Mouse (Mus musculus) MEL (cell line): ENCODE measurements around the gene Snx10. TPM values are rescaled to one million over a fixed set of nuclear protein-coding genes. Genes with fewer than 3 reads are reported as not detected.

Experiments
- DNase-seq: peaks from one replicate; pipeline ENCODE4 v3.0.0; 2011; ENCODE audit warnings: low read depth, low spot score
- H3K27ac ChIP-seq: 2 replicates; pipeline ENCODE4 v1.5.1; 2012; ENCODE audit warnings: low read depth, mild to moderate bottlenecking, control low read depth, low read length, moderate library complexity; ENCODE audit not compliant: control insufficient read depth
- H3K27me3 ChIP-seq, 2 experiments: fragments of 150-350 bp in 1 of 2; sonication (generic) in 1 of 2; 2 replicates each; pipeline ENCODE4 v1.6.1; 2012; ENCODE audit warnings: low read length in 2 of 2, mild to moderate bottlenecking in 2 of 2, improper control_type of control experiment in 1 of 2, moderate library complexity in 1 of 2; ENCODE audit not compliant: insufficient read depth in 2 of 2, control insufficient read depth in 1 of 2
- H3K36me3 ChIP-seq, 2 experiments: 2 replicates each; pipeline ENCODE4 v1.6.1; 2012 to 2014; ENCODE audit warnings: low read length in 2 of 2, improper control_type of control experiment in 1 of 2, inconsistent platforms in 1 of 2, mild to moderate bottlenecking in 1 of 2; ENCODE audit not compliant: insufficient read depth in 2 of 2, control insufficient read depth in 1 of 2
- H3K4me1 ChIP-seq, 2 experiments: fragments of 150-350 bp in 1 of 2; sonication (generic) in 1 of 2; 2 replicates each; pipeline ENCODE4 v1.6.1; 2012; ENCODE audit warnings: low read length in 2 of 2, improper control_type of control experiment in 1 of 2, mild to moderate bottlenecking in 1 of 2; ENCODE audit not compliant: insufficient read depth in 2 of 2, control insufficient read depth in 1 of 2
- H3K4me3 ChIP-seq, 2 experiments: fragments of 150-350 bp in 1 of 2; sonication (generic) in 1 of 2; 2 replicates each; pipeline ENCODE4 v1.5.1; 2012; ENCODE audit warnings: low read depth in 2 of 2, low read length in 2 of 2, mild to moderate bottlenecking in 2 of 2, moderate library complexity in 2 of 2, control low read depth in 1 of 2, improper control_type of control experiment in 1 of 2; ENCODE audit not compliant: control insufficient read depth in 1 of 2, insufficient read depth in 1 of 2
- H3K79me2 ChIP-seq: 2 replicates; pipeline ENCODE4 v1.6.1; 2012; ENCODE audit warnings: mild to moderate bottlenecking, low read length, moderate library complexity; ENCODE audit not compliant: control insufficient read depth, poor library complexity, insufficient read depth
- H3K9ac ChIP-seq: 2 replicates; pipeline ENCODE4 v1.6.1; 2012; ENCODE audit warnings: low read depth, mild to moderate bottlenecking, control low read depth, low read length, moderate library complexity; ENCODE audit not compliant: control insufficient read depth, poor library complexity, severe bottlenecking
- H3K9me3 ChIP-seq: fragments of 150-350 bp; sonication (generic); replicated peaks from 2 replicates; pipeline ENCODE4 v1.6.1; 2012; ENCODE audit warnings: mild to moderate bottlenecking, low read length, improper control_type of control experiment, moderate library complexity; ENCODE audit not compliant: insufficient read depth
- CHD2 ChIP-seq: IDR thresholded peaks from 2 replicates; pipeline ENCODE4 v1.6.1; 2011; ENCODE audit warnings: low read length, improper control_type of control experiment
- CTCF ChIP-seq, 3 experiments: IDR thresholded peaks in 2 of 3; conservative IDR thresholded peaks in 1 of 3; 2 replicates each; pipeline ENCODE4 v1.5.1; 2011 to 2012; ENCODE audit warnings: low read length in 3 of 3, low read depth in 2 of 3, mild to moderate bottlenecking in 2 of 3, improper control_type of control experiment in 1 of 3, inconsistent platforms in 1 of 3, mixed read lengths in 1 of 3, moderate library complexity in 1 of 3; ENCODE audit not compliant: control insufficient read depth in 1 of 3, insufficient read depth in 1 of 3, poor library complexity in 1 of 3, severe bottlenecking in 1 of 3
- EP300 ChIP-seq, 2 experiments: IDR thresholded peaks; 2 replicates each; pipeline ENCODE4 v1.6.1; 2011; ENCODE audit warnings: improper control_type of control experiment in 2 of 2, low read length in 2 of 2, low read depth in 1 of 2, mild to moderate bottlenecking in 1 of 2
- GABPA ChIP-seq: IDR thresholded peaks from 2 replicates; pipeline ENCODE4 v1.6.1; 2012; ENCODE audit warnings: low read depth, mild to moderate bottlenecking, inconsistent platforms, low read length, improper control_type of control experiment, moderate library complexity
- GATA1 ChIP-seq: IDR thresholded peaks from 2 replicates; pipeline ENCODE4 v1.6.1; 2011; ENCODE audit warnings: low read depth, low read length, improper control_type of control experiment
- JUND ChIP-seq: IDR thresholded peaks from 2 replicates; pipeline ENCODE4 v1.6.1; 2011; ENCODE audit warnings: low read depth, mild to moderate bottlenecking, improper control_type of control experiment, low read length
- KAT2A ChIP-seq: conservative IDR thresholded peaks from 2 replicates; pipeline ENCODE4 v1.6.1; 2012; ENCODE audit warnings: low read depth, low read length, improper control_type of control experiment, inconsistent platforms
- MAFK ChIP-seq: IDR thresholded peaks from 2 replicates; pipeline ENCODE4 v1.6.1; 2011; ENCODE audit warnings: low read depth, mild to moderate bottlenecking, low read length, improper control_type of control experiment, borderline replicate concordance
- MEF2A ChIP-seq: IDR thresholded peaks from 2 replicates; pipeline ENCODE4 v1.6.1; 2014; ENCODE audit warnings: low read depth, mild to moderate bottlenecking, inconsistent platforms, low read length, improper control_type of control experiment; ENCODE audit not compliant: poor library complexity, insufficient replicate concordance, severe bottlenecking; ENCODE audit errors: extremely low read depth
- MXI1 ChIP-seq: IDR thresholded peaks from 2 replicates; pipeline ENCODE4 v1.6.1; 2011; ENCODE audit warnings: mild to moderate bottlenecking, low read depth, low read length, improper control_type of control experiment
- MYB ChIP-seq: IDR thresholded peaks from 2 replicates; pipeline ENCODE4 v1.6.1; 2011; ENCODE audit warnings: mild to moderate bottlenecking, low read depth, low read length, improper control_type of control experiment
- MYC ChIP-seq: IDR thresholded peaks from 2 replicates; pipeline ENCODE4 v1.6.1; 2011; ENCODE audit warnings: low read depth, mild to moderate bottlenecking, low read length, improper control_type of control experiment, moderate library complexity
- NELFE ChIP-seq: IDR thresholded peaks from 2 replicates; pipeline ENCODE4 v1.6.1; 2011; ENCODE audit warnings: low read depth, low read length, improper control_type of control experiment
- POLR2AphosphoS2 ChIP-seq: IDR thresholded peaks from 2 replicates; pipeline ENCODE4 v1.6.1; 2011; ENCODE audit warnings: low read length, improper control_type of control experiment
- POLR2AphosphoS5 ChIP-seq: IDR thresholded peaks from 2 replicates; pipeline ENCODE4 v1.6.1; 2012; ENCODE audit warnings: low read depth, borderline replicate concordance, mild to moderate bottlenecking, inconsistent platforms, low read length, moderate library complexity, mixed read lengths
- SMC3 ChIP-seq: IDR thresholded peaks from 2 replicates; pipeline ENCODE4 v1.6.1; 2011; ENCODE audit warnings: low read depth, low read length, improper control_type of control experiment
- TAL1 ChIP-seq: IDR thresholded peaks from 2 replicates; pipeline ENCODE4 v1.6.1; 2012; ENCODE audit warnings: mild to moderate bottlenecking, inconsistent platforms, low read length, moderate library complexity, mixed read lengths
- TBP ChIP-seq: IDR thresholded peaks from 2 replicates; pipeline ENCODE4 v1.8.0; 2011; ENCODE audit warnings: low read depth, low read length, improper control_type of control experiment
- USF2 ChIP-seq, 2 experiments: IDR thresholded peaks; 2 replicates each; pipeline ENCODE4 v1.6.1; 2011 to 2012; ENCODE audit warnings: improper control_type of control experiment in 2 of 2, low read length in 2 of 2, borderline replicate concordance in 1 of 2, inconsistent platforms in 1 of 2, low read depth in 1 of 2, mild to moderate bottlenecking in 1 of 2; ENCODE audit not compliant: insufficient read depth in 1 of 2
- ZC3H11A ChIP-seq: IDR thresholded peaks from 2 replicates; pipeline ENCODE4 v1.6.1; 2012; ENCODE audit warnings: low read depth, mild to moderate bottlenecking, inconsistent platforms, low read length, improper control_type of control experiment
- ZMIZ1 ChIP-seq: IDR thresholded peaks from 2 replicates; pipeline ENCODE4 v1.6.1; 2012; ENCODE audit warnings: low read depth, mild to moderate bottlenecking, inconsistent platforms, low read length, improper control_type of control experiment, moderate library complexity
- polyA plus RNA-seq, 2 experiments: library from polyadenylated mRNA; stranded (reverse) in 1 of 2; unstranded in 1 of 2; fragments of >175 nt in 1 of 2; fragments of >200 nt in 1 of 2; gene quantifications; 2 replicates each; pipeline versions ENCODE4 v1.2.1 to v1.2.4; 2012; ENCODE audit warnings: low replicate concordance in 2 of 2, low read depth in 1 of 2; ENCODE audit not compliant: insufficient read length in 2 of 2, insufficient read depth in 1 of 2, missing spikeins in 1 of 2
- total RNA-seq: library from RNA; depleted of rRNA; stranded (reverse); fragments of 300-350 nt; gene quantifications from 2 replicates; pipeline ENCODE4 v1.2.3, GENCODE M21; 2012

Gene Snx10
- total and polyA plus RNA-seq, 3 experiments: 3.9 to 7.0 TPM; not detected in 1

DNA sequence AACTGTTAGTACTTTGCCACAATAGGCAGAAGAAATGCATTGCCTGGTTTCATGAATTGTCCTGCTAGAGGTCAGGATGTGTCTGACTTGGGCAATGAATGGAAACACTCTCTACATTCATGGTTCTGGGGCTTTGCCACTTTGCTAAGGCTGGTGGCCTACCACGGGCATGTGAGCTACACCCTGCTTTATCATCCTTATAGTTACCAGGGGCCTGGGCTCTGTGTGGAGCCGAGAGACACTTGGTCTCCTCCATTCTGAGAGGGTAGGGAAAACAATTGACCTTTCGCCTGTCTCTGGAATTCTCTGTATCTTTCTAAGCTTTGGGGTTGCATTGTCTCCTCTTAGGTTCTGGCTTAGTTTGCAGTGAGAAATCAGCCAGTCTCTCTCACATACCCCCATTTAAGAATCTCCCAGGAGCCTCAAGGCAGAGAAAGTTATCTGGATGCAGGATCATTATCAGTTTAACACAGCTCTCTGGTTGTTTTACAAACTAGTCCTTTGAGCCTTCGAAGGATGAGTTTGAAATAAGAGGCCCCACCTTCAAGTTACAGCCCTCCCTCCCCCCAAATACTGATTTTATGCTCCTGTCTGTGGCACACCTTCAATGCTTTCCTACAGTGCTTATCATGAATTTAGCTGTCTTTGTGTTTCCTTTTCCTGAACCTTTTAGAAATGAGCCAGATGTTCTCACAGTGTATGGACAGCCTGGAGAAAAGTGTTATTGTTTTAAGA is 109.4 kb downstream of the Snx10 start:
- Histone ChIP-seq H3K36me3 (peaks cover 0 to 2% of the 10 kb centered on the region in 2 experiments; a peak in 1 of 4 replicates), H3K27ac (no peak overlapping the region), H3K9me3 (no peaks in the 10 kb centered on the region), H3K9ac (no peak overlapping the region), H3K27me3 (no peaks in the 10 kb centered on the region), H3K79me2 (no peaks in the 10 kb centered on the region), H3K4me3 (no peak overlapping the region), H3K4me1 (peaks cover 0 to 8% of the 10 kb centered on the region in 2 experiments; a peak in 2 of 4 replicates)
- no peak for DNase-seq
- TF ChIP-seq MYC: no peak
- no peak for TF ChIP-seq ZC3H11A
- TF ChIP-seq ZMIZ1: no peak
- TF ChIP-seq MEF2A: no peak
- TF ChIP-seq CHD2: no peak
- no peak for TF ChIP-seq TBP

DNA sequence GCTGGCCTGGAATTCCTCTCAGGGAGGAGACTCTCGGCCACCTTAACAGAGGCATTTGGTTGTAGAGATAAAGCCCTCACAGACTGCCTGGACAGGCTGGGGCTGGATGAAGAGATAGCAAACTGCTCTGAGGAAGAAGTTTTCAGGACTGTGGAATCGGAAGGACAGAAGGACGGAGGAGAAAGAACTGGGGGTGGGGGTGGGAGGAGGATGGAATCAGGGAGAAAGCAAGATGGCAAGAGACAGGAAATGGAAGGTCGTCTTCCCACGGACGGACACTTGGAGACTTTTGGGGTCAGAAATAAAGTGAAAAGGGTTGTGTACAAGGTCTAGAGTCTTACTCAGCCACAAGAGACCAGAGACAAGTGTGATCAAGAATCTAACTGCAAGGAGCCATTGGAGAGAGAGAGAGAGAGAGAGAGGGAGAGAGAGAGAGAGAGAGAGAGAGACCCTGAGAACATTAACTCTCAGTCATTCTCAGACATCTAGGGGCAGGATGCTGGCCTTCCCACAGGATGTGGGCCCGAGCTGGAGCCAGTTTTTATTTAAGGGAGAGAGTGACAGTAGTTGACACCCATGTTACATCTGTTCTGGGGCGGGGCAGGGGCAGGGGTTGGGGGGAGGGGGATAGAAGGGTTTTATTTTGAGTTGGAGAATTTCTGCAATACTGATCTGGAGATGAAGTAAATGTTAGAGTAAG is 110.1 kb downstream of the Snx10 start:
- H3K9ac ChIP-seq: no peak overlapping the region
- peaks cover 0 to 8% of the 10 kb centered on the region in 2 experiments; a peak in 2 of 4 replicates for H3K4me1 ChIP-seq
- DNase-seq: peak; percentile 8
- H3K36me3 ChIP-seq: peaks cover 0 to 2% of the 10 kb centered on the region in 2 experiments; a peak in 1 of 4 replicates
- H3K9me3 ChIP-seq: no peaks in the 10 kb centered on the region
- H3K27me3 ChIP-seq: no peaks in the 10 kb centered on the region
- TF ChIP-seq EP300 (IDR thresholded peaks at IDR 0.05; ENCODE audit: low read depth in 1 of 2, low read length in 2 of 2) (no peak), CTCF (IDR thresholded peaks at IDR 0.05 in 2 of 3, conservative IDR thresholded peaks at IDR 0.05 in 1 of 3; ENCODE audit: control insufficient read depth in 1 of 3, insufficient read depth in 1 of 3, low read depth in 2 of 3, low read length in 3 of 3, poor library complexity in 1 of 3, severe bottlenecking in 1 of 3) (no peak), POLR2AphosphoS2 (no peak), NELFE (no peak), MAFK (no peak), MXI1 (no peak), TAL1 (no peak), KAT2A (no peak), GATA1 (no peak), MYB (no peak), JUND (no peak), USF2 (IDR thresholded peaks at IDR 0.05; ENCODE audit: borderline replicate concordance in 1 of 2, insufficient read depth in 1 of 2, low read depth in 1 of 2, low read length in 2 of 2) (no peak), MEF2A (no peak), SMC3 (no peak), GABPA (no peak), POLR2AphosphoS5 (no peak)
- no peaks in the 10 kb centered on the region for H3K79me2 ChIP-seq
- H3K27ac ChIP-seq: no peak overlapping the region
- H3K4me3 ChIP-seq: no peak overlapping the region
